Mouse (Mus musculus): ENCODE measurements around the gene Zfp457.

Zfp457 gene

GRCm38 (mm10) chr13:67305822-67306672 lies at the start of gene Zfp457:
Gene Zfp457, minus strand, starts transcription at chr13:67306485.
- peak; percentile 96 for DNase-seq

GRCm38 (mm10) chr13:67351854-67352253 lies 45.6 kb upstream of the Zfp457 start:
- no peak for DNase-seq

- DNase-seq, result no peak
Observed at GRCm38 (mm10) chr13:67343422-67343821, 37.1 kb upstream of the Zfp457 start.

- peak; percentile 7 for DNase-seq
Observed at GRCm38 (mm10) chr13:67332877-67333276, 26.6 kb upstream of the Zfp457 start.

- peak; percentile 88 for DNase-seq
Observed at GRCm38 (mm10) chr13:67332019-67332724, 25.9 kb upstream of the Zfp457 start, which contains the start of gene Zfp595. Gene Zfp595, minus strand, starts transcription at chr13:67332570.

GRCm38 (mm10) chr13:67306718-67307117 lies 433 bp upstream of the Zfp457 start:
- DNase-seq, result no peak

- DNase-seq, result no peak
Observed at GRCm38 (mm10) chr13:67278314-67278713, 28.0 kb downstream of the Zfp457 start, which contains the start of gene Zfp458. Gene Zfp458, minus strand, starts transcription at chr13:67278466.

- peak; percentile 14 for DNase-seq
Observed at GRCm38 (mm10) chr13:67269383-67270065, 36.8 kb downstream of the Zfp457 start.

GRCm38 (mm10) chr13:67268568-67269369 lies 37.5 kb downstream of the Zfp457 start:
- DNase-seq, result peak; percentile 92
